ENCODE assay signal across 8 mouse cellular contexts in genomic region chr8:57569400-57569795, GRCm38 (mm10). TPM values are rescaled to one million over a fixed set of nuclear protein-coding genes. Genes with fewer than 3 reads are reported as not detected.
DNase-seq lines count a peak whose midpoint lies in the region; ATAC-seq lines count a peak whose summit lies in the region.

No protein-coding gene starts in this region.

- H3K9ac ChIP-seq in midbrain, embryonic 11.5 days (ENCODE audit: low read length): no peak overlapping the region
- H3K9ac ChIP-seq in intestine, embryonic 16.5 days (ENCODE audit: low read depth, low read length): no peak overlapping the region
- H3K9ac ChIP-seq in stomach, embryonic 16.5 days (ENCODE audit: low read length): no peak overlapping the region
- H3K9ac ChIP-seq in liver, embryonic 11.5 days (ENCODE audit: low read depth, low read length): no peak overlapping the region

- DNase-seq in adrenal gland, postnatal 25 days: peak; percentile 13
- no peak for DNase-seq in adrenal gland, adult 18-20 months (ENCODE audit: low spot score in 2 of 2)
- no peak for DNase-seq in midbrain, embryonic 10.5 days (ENCODE audit: low spot score)
- DNase-seq in midbrain, embryonic 11.5 days (ENCODE audit: low spot score, missing footprints): no peak
- no peak for DNase-seq in liver, embryonic 11.5 days (ENCODE audit: low spot score)
- no peak for DNase-seq in layer of hippocampus, adult 9-10 months (ENCODE audit: low spot score)

- H3K36me3 ChIP-seq in midbrain, embryonic 10.5 days: 0 out of 2 replicates have a peak, but pooled peaks cover 3% of the 10 kb centered on the region
- no peaks in the 10 kb centered on the region for H3K36me3 ChIP-seq in midbrain, embryonic 11.5 days (ENCODE audit: control insufficient read depth, insufficient read depth, low read length)
- H3K36me3 ChIP-seq in intestine, embryonic 16.5 days (ENCODE audit: control insufficient read depth, insufficient read depth, low read length): no peaks in the 10 kb centered on the region
- H3K36me3 ChIP-seq in stomach, embryonic 16.5 days (ENCODE audit: control insufficient read depth, insufficient read depth, low read length): no peaks in the 10 kb centered on the region
- no peaks in the 10 kb centered on the region for H3K36me3 ChIP-seq in liver, embryonic 11.5 days (ENCODE audit: control insufficient read depth, insufficient read depth, low read length)

- no peaks in the 10 kb centered on the region for H3K27me3 ChIP-seq in midbrain, embryonic 10.5 days (ENCODE audit: low read depth, poor library complexity, severe bottlenecking)
- H3K27me3 ChIP-seq in midbrain, embryonic 11.5 days (ENCODE audit: control insufficient read depth, insufficient read depth, low read length): no peaks in the 10 kb centered on the region
- H3K27me3 ChIP-seq in intestine, embryonic 16.5 days (replicated peaks; ENCODE audit: control insufficient read depth, insufficient read depth, low read length): no peaks in the 10 kb centered on the region
- no peaks in the 10 kb centered on the region for H3K27me3 ChIP-seq in stomach, embryonic 16.5 days (ENCODE audit: control insufficient read depth, insufficient read depth, low read length)
- H3K27me3 ChIP-seq in liver, embryonic 11.5 days (replicated peaks; ENCODE audit: control insufficient read depth, insufficient read depth, low read length): no peaks in the 10 kb centered on the region

- WGBS in midbrain, embryonic 10.5 days: 54% methylated on average over 11 of the region's 11 CpGs
- WGBS in midbrain, embryonic 11.5 days: 62% methylated on average over 11 of the region's 11 CpGs
- 47% methylated on average over 11 of the region's 11 CpGs for WGBS in intestine, embryonic 16.5 days
- 43% methylated on average over 11 of the region's 11 CpGs for WGBS in stomach, embryonic 16.5 days
- 56% methylated on average over 11 of the region's 11 CpGs for WGBS in liver, embryonic 11.5 days

- no peak for ATAC-seq in midbrain, embryonic 11.5 days (ENCODE audit: low FRiP score)
- peak; percentile 64 for ATAC-seq in intestine, embryonic 16.5 days
- ATAC-seq in stomach, embryonic 16.5 days (ENCODE audit: insufficient read depth, low FRiP score): peak; percentile 56; the same call in 1 of the 2 replicates
- no peak for ATAC-seq in liver, embryonic 11.5 days (replicated peaks; ENCODE audit: low FRiP score)

- H3K27ac ChIP-seq in midbrain, embryonic 10.5 days (replicated peaks): peak overlapping the region; percentile 6; the same call in 1 of the 2 replicates
- no peak overlapping the region for H3K27ac ChIP-seq in midbrain, embryonic 11.5 days (ENCODE audit: low read depth, low read length)
- H3K27ac ChIP-seq in intestine, embryonic 16.5 days (ENCODE audit: low read length): no peak overlapping the region
- 0 out of 2 replicates have a peak overlapping the region, but pooled peaks have one; percentile 9 for H3K27ac ChIP-seq in stomach, embryonic 16.5 days (ENCODE audit: low read length)
- no peak overlapping the region for H3K27ac ChIP-seq in liver, embryonic 11.5 days (ENCODE audit: low read depth, low read length)

- H3K9me3 ChIP-seq in midbrain, embryonic 10.5 days (replicated peaks): no peaks in the 10 kb centered on the region
- no peaks in the 10 kb centered on the region for H3K9me3 ChIP-seq in midbrain, embryonic 11.5 days (ENCODE audit: control insufficient read depth, low read length)
- no peaks in the 10 kb centered on the region for H3K9me3 ChIP-seq in intestine, embryonic 16.5 days (ENCODE audit: control insufficient read depth, low read length)
- H3K9me3 ChIP-seq in stomach, embryonic 16.5 days (replicated peaks; ENCODE audit: control insufficient read depth, low read length): no peaks in the 10 kb centered on the region
- no peaks in the 10 kb centered on the region for H3K9me3 ChIP-seq in liver, embryonic 11.5 days (ENCODE audit: control insufficient read depth, low read length)

- H3K4me2 ChIP-seq in midbrain, embryonic 11.5 days: no peak overlapping the region
- no peak overlapping the region for H3K4me2 ChIP-seq in intestine, embryonic 16.5 days (ENCODE audit: low read depth, low read length)
- H3K4me2 ChIP-seq in stomach, embryonic 16.5 days (ENCODE audit: low read depth, low read length): no peak overlapping the region
- no peak overlapping the region for H3K4me2 ChIP-seq in liver, embryonic 11.5 days

- no peak overlapping the region for H3K4me3 ChIP-seq in midbrain, embryonic 10.5 days
- H3K4me3 ChIP-seq in midbrain, embryonic 11.5 days (ENCODE audit: low read depth, low read length): no peak overlapping the region
- H3K4me3 ChIP-seq in intestine, embryonic 16.5 days (ENCODE audit: low read length): no peak overlapping the region
- H3K4me3 ChIP-seq in stomach, embryonic 16.5 days (replicated peaks; ENCODE audit: low read length): no peak overlapping the region
- no peak overlapping the region for H3K4me3 ChIP-seq in liver, embryonic 11.5 days (ENCODE audit: low read depth, low read length)

- peaks cover 12% of the 10 kb centered on the region for H3K4me1 ChIP-seq in midbrain, embryonic 10.5 days
- H3K4me1 ChIP-seq in midbrain, embryonic 11.5 days (ENCODE audit: control insufficient read depth, insufficient read depth, low read length): no peaks in the 10 kb centered on the region; the same call in 1 of the 2 replicates
- H3K4me1 ChIP-seq in intestine, embryonic 16.5 days (ENCODE audit: control insufficient read depth, insufficient read depth, low read length): no peaks in the 10 kb centered on the region; the same call in 1 of the 2 replicates
- H3K4me1 ChIP-seq in stomach, embryonic 16.5 days (ENCODE audit: control insufficient read depth, insufficient read depth, low read length): no peaks in the 10 kb centered on the region
- no peaks in the 10 kb centered on the region for H3K4me1 ChIP-seq in liver, embryonic 11.5 days (replicated peaks; ENCODE audit: control insufficient read depth, insufficient read depth, low read length)

RNA-seq across cellular contexts. Expression of gene Hmgb2, which starts 57.7 kb away (rescaled TPM):
- total RNA-seq in adrenal gland, postnatal 25 days (2021): 28.0 and 35.7 TPM in 2 replicates
- 1 to 10 TPM; 5.1 to 5.3 TPM for total RNA-seq in adrenal gland, adult 18-20 months (2021)
- 599 and 633 TPM in 2 replicates for polyA plus RNA-seq in midbrain, embryonic 10.5 days (2016; fragmentation: Nextera tagmentation; extraction: Ambion mirVana)
- 628 and 641 TPM in 2 replicates for polyA plus RNA-seq in midbrain, embryonic 11.5 days (2014; fragmentation: Nextera tagmentation; extraction: Ambion mirVana)
- polyA plus RNA-seq in intestine, embryonic 16.5 days (2015; fragmentation: Nextera tagmentation; extraction: Ambion mirVana): 252 and 287 TPM in 2 replicates
- polyA plus RNA-seq in stomach, embryonic 16.5 days (2015; fragmentation: Nextera tagmentation; extraction: Ambion mirVana): 221 and 345 TPM in 2 replicates
- polyA plus RNA-seq in liver, embryonic 11.5 days (2014; fragmentation: Nextera tagmentation; extraction: Ambion mirVana): 539 and 542 TPM in 2 replicates

Comparison
In these comparisons a context has a peak if more than half of its experiments do, and no peak if none do; other contexts are left out.
1. H3K27ac ChIP-seq: peak in midbrain, embryonic 10.5 days (single experiment) and stomach, embryonic 16.5 days (single experiment); none in midbrain, embryonic 11.5 days (single experiment), intestine, embryonic 16.5 days (single experiment) and liver, embryonic 11.5 days (single experiment).
2. ATAC-seq: peak in intestine, embryonic 16.5 days (single experiment) and stomach, embryonic 16.5 days (single experiment); none in midbrain, embryonic 11.5 days (single experiment) and liver, embryonic 11.5 days (single experiment).